Comparison of ENCODE assay signal across 32 mouse cellular contexts in genomic region chr11:38762241-38762640, GRCm38 (mm10).
"Had no signal": no experiment of that assay in that cellular context is flagged by ENCODE, and none has a peak within 500 bp of the region (broad histone marks: within the 10 kb centered on the region; RNA-seq: fewer than 3 reads in every experiment).

No protein-coding gene starts in this region.

- DNase-seq: left cerebral cortex, postnatal 4 days; liver; liver, embryonic 13.5 days; liver, postnatal 0 days; lung, adult 18-20 months; lung, adult 2 months; lung, embryonic 14.5 days; lung, postnatal 10 days; lung, postnatal 14 days; lung, postnatal 36 days; lung, postnatal 4 days; midbrain, embryonic 14.5 days had no signal

- H3K4me2 ChIP-seq: limb, embryonic 12.5 days; limb, embryonic 13.5 days; limb, embryonic 15.5 days; liver, embryonic 11.5 days; liver, embryonic 13.5 days; liver, embryonic 15.5 days; lung, embryonic 14.5 days; lung, embryonic 15.5 days; midbrain, embryonic 11.5 days; midbrain, embryonic 12.5 days; midbrain, embryonic 13.5 days; midbrain, embryonic 15.5 days; neural tube, embryonic 12.5 days had no signal

- H3K4me1 ChIP-seq: limb, embryonic 10.5 days; limb, embryonic 12.5 days; limb, embryonic 13.5 days; limb, embryonic 15.5 days; liver, embryonic 13.5 days; liver, embryonic 15.5 days; lung, embryonic 15.5 days; megakaryocyte, embryonic 14.5 days; midbrain, embryonic 10.5 days; midbrain, embryonic 12.5 days; midbrain, embryonic 13.5 days; midbrain, embryonic 15.5 days; neural tube, embryonic 12.5 days had no signal

- H3K27me3 ChIP-seq: limb, embryonic 12.5 days; limb, embryonic 13.5 days; limb, embryonic 15.5 days; liver, embryonic 13.5 days; liver, embryonic 15.5 days; lung, embryonic 15.5 days; megakaryocyte, embryonic 14.5 days; midbrain, embryonic 12.5 days; midbrain, embryonic 13.5 days; midbrain, embryonic 15.5 days; neural tube, embryonic 12.5 days had no signal

- H3K27ac ChIP-seq: left cerebral cortex, adult 2 months; limb, embryonic 10.5 days; limb, embryonic 12.5 days; limb, embryonic 13.5 days; limb, embryonic 15.5 days; liver, embryonic 13.5 days; liver, embryonic 14.5 days; liver, embryonic 15.5 days; lung, embryonic 15.5 days; macrophage; midbrain, embryonic 10.5 days; midbrain, embryonic 12.5 days; midbrain, embryonic 13.5 days; midbrain, embryonic 15.5 days; neural tube, embryonic 12.5 days had no signal

- ATAC-seq: liver, postnatal 0 days; lung, postnatal 0 days; midbrain, embryonic 13.5 days; midbrain, embryonic 15.5 days; midbrain, embryonic 16.5 days had no signal

- H3K4me3 ChIP-seq: left cerebral cortex, adult 2 months; limb, embryonic 10.5 days; limb, embryonic 12.5 days; limb, embryonic 13.5 days; limb, embryonic 15.5 days; liver, embryonic 13.5 days; liver, embryonic 15.5 days; lung, embryonic 15.5 days; megakaryocyte, embryonic 14.5 days; midbrain, embryonic 10.5 days; midbrain, embryonic 12.5 days; midbrain, embryonic 13.5 days; midbrain, embryonic 15.5 days; myocyte; neural tube, embryonic 12.5 days had no signal

- H3K36me3 ChIP-seq: limb, embryonic 10.5 days; limb, embryonic 12.5 days; limb, embryonic 13.5 days; limb, embryonic 15.5 days; liver, embryonic 13.5 days; liver, embryonic 15.5 days; lung, embryonic 15.5 days; midbrain, embryonic 10.5 days; midbrain, embryonic 12.5 days; midbrain, embryonic 13.5 days; midbrain, embryonic 15.5 days; neural tube, embryonic 12.5 days had no signal

- H3K9ac ChIP-seq: limb, embryonic 12.5 days; limb, embryonic 13.5 days; limb, embryonic 15.5 days; liver, embryonic 13.5 days; liver, embryonic 14.5 days; liver, embryonic 15.5 days; liver, postnatal 0 days; lung, embryonic 14.5 days; lung, embryonic 15.5 days; midbrain, embryonic 12.5 days; midbrain, embryonic 13.5 days; midbrain, embryonic 15.5 days; neural tube, embryonic 12.5 days had no signal

- H3K9me3 ChIP-seq: limb, embryonic 10.5 days; limb, embryonic 12.5 days; limb, embryonic 13.5 days; limb, embryonic 15.5 days; liver, embryonic 13.5 days; liver, embryonic 15.5 days; lung, embryonic 15.5 days; megakaryocyte, embryonic 14.5 days; midbrain, embryonic 10.5 days; midbrain, embryonic 12.5 days; midbrain, embryonic 13.5 days; midbrain, embryonic 15.5 days; neural tube, embryonic 12.5 days had no signal
